Mouse (Mus musculus): Measurements from ENCODE around the gene Tom1l1. TPM values are rescaled to one million over a fixed set of nuclear protein-coding genes. Genes with fewer than 3 reads are reported as not detected.

Gene Tom1l1
- polyA plus RNA-seq, 1 experiment from 2014 or later, result 37.4 TPM

GRCm38 (mm10) chr11:90690361-90690760 lies 2.2 kb upstream of the Tom1l1 start:
- Histone ChIP-seq H3K9ac (no peak overlapping the region), H3K4me2 (replicated peaks) (no peak overlapping the region), H3K36me3 (no peaks in the 10 kb centered on the region), H3K27me3 (no peaks in the 10 kb centered on the region), H3K4me1 (peaks cover 18% of the 10 kb centered on the region), H3K4me3 (replicated peaks) (no peak overlapping the region), H3K9me3 (replicated peaks) (no peaks in the 10 kb centered on the region), H3K27ac (replicated peaks) (no peak overlapping the region)
- ATAC-seq (ENCODE audit: insufficient number of reproducible peaks, low FRiP score, low TSS enrichment, low read depth), result no peak
- WGBS, result 47% methylated on average over 6 of the region's 6 CpGs

GRCm38 (mm10) chr11:90687040-90687439 lies 1.1 kb downstream of the Tom1l1 start:
- peak overlapping the region; percentile 71 for H3K4me3 ChIP-seq (replicated peaks)
- 1% methylated on average over 17 of the region's 17 CpGs for WGBS
- H3K4me2 ChIP-seq (replicated peaks), result peak overlapping the region; percentile 91
- peak overlapping the region; percentile 39 for H3K9ac ChIP-seq
- ATAC-seq (ENCODE audit: insufficient number of reproducible peaks, low FRiP score, low TSS enrichment, low read depth), result peak; percentile 23; the same call in 1 of the 2 replicates
- H3K4me1 ChIP-seq, result peaks cover 18% of the 10 kb centered on the region
- H3K27me3 ChIP-seq, result no peaks in the 10 kb centered on the region
- peaks cover 9% of the 10 kb centered on the region; the same call in 1 of the 2 replicates for H3K36me3 ChIP-seq
- no peaks in the 10 kb centered on the region for H3K9me3 ChIP-seq (replicated peaks)
- H3K27ac ChIP-seq (replicated peaks), result peak overlapping the region; percentile 76

- no peaks in the 10 kb centered on the region for H3K9me3 ChIP-seq (replicated peaks)
- H3K36me3 ChIP-seq, result peaks cover 9% of the 10 kb centered on the region; the same call in 1 of the 2 replicates
- H3K4me3 ChIP-seq (replicated peaks), result peak overlapping the region; percentile 71
- H3K4me2 ChIP-seq (replicated peaks), result peak overlapping the region; percentile 91
- peak overlapping the region; percentile 76; the same call in 1 of the 2 replicates for H3K27ac ChIP-seq (replicated peaks)
- WGBS, result 62% methylated on average over 13 of the region's 13 CpGs
- no peak overlapping the region for H3K9ac ChIP-seq
- ATAC-seq (ENCODE audit: insufficient number of reproducible peaks, low FRiP score, low TSS enrichment, low read depth), result no peak
- H3K27me3 ChIP-seq, result no peaks in the 10 kb centered on the region
- H3K4me1 ChIP-seq, result peaks cover 18% of the 10 kb centered on the region
Measured at GRCm38 (mm10) chr11:90686287-90687025, 1.7 kb downstream of the Tom1l1 start.

GRCm38 (mm10) chr11:90685196-90685595 lies 3.0 kb downstream of the Tom1l1 start:
- H3K9ac ChIP-seq, result no peak overlapping the region
- 66% methylated on average over 6 of the region's 6 CpGs for WGBS

GRCm38 (mm10) chr11:90684765-90685164 lies 3.4 kb downstream of the Tom1l1 start:
- Histone ChIP-seq H3K9ac (no peak overlapping the region), H3K27me3 (no peaks in the 10 kb centered on the region), H3K9me3 (replicated peaks) (no peaks in the 10 kb centered on the region), H3K27ac (replicated peaks) (no peak overlapping the region), H3K36me3 (peaks cover 18% of the 10 kb centered on the region), H3K4me2 (replicated peaks) (no peak overlapping the region), H3K4me3 (replicated peaks) (no peak overlapping the region), H3K4me1 (peaks cover 18% of the 10 kb centered on the region)
- 40% methylated on average over 6 of the region's 6 CpGs for WGBS
- no peak for ATAC-seq (ENCODE audit: insufficient number of reproducible peaks, low FRiP score, low TSS enrichment, low read depth)

More at GRCm38 (mm10) chr11:90685196-90685595, 3.0 kb downstream of the Tom1l1 start:
- no peak overlapping the region for H3K4me2 ChIP-seq (replicated peaks)
- peaks cover 18% of the 10 kb centered on the region for H3K36me3 ChIP-seq
- no peak overlapping the region for H3K27ac ChIP-seq (replicated peaks)
- no peaks in the 10 kb centered on the region for H3K27me3 ChIP-seq
- H3K4me1 ChIP-seq, result peaks cover 18% of the 10 kb centered on the region
- ATAC-seq (ENCODE audit: insufficient number of reproducible peaks, low FRiP score, low TSS enrichment, low read depth), result no peak
- H3K9me3 ChIP-seq (replicated peaks), result no peaks in the 10 kb centered on the region
- H3K4me3 ChIP-seq (replicated peaks), result no peak overlapping the region

- Histone ChIP-seq H3K27ac (replicated peaks) (no peak overlapping the region), H3K9ac (no peak overlapping the region)
Measured at GRCm38 (mm10) chr11:90681171-90681570, 7.0 kb downstream of the Tom1l1 start.

GRCm38 (mm10) chr11:90678582-90678981 lies 9.6 kb downstream of the Tom1l1 start:
- ATAC-seq (ENCODE audit: insufficient number of reproducible peaks, low FRiP score, low TSS enrichment, low read depth), result no peak

More at GRCm38 (mm10) chr11:90681171-90681570, 7.0 kb downstream of the Tom1l1 start:
- no peaks in the 10 kb centered on the region for H3K27me3 ChIP-seq
- peaks cover 2% of the 10 kb centered on the region; the same call in 1 of the 2 replicates for H3K4me1 ChIP-seq
- ATAC-seq (ENCODE audit: insufficient number of reproducible peaks, low FRiP score, low TSS enrichment, low read depth), result no peak
- peaks cover 18% of the 10 kb centered on the region for H3K36me3 ChIP-seq
- H3K4me3 ChIP-seq (replicated peaks), result no peak overlapping the region
- no peak overlapping the region for H3K4me2 ChIP-seq (replicated peaks)
- no peaks in the 10 kb centered on the region for H3K9me3 ChIP-seq (replicated peaks)

GRCm38 (mm10) chr11:90677771-90678288 lies 10.3 kb downstream of the Tom1l1 start:
- Histone ChIP-seq H3K9ac (no peak overlapping the region), H3K36me3 (peaks cover 18% of the 10 kb centered on the region), H3K4me3 (replicated peaks) (no peak overlapping the region), H3K4me2 (replicated peaks) (no peak overlapping the region), H3K27me3 (no peaks in the 10 kb centered on the region), H3K9me3 (replicated peaks) (no peaks in the 10 kb centered on the region), H3K27ac (replicated peaks) (no peak overlapping the region), H3K4me1 (no peaks in the 10 kb centered on the region)
- ATAC-seq (ENCODE audit: insufficient number of reproducible peaks, low FRiP score, low TSS enrichment, low read depth), result no peak
- WGBS, result 86% methylated on average over 8 of the region's 8 CpGs

More at GRCm38 (mm10) chr11:90678582-90678981, 9.6 kb downstream of the Tom1l1 start:
- Histone ChIP-seq H3K9me3 (replicated peaks) (no peaks in the 10 kb centered on the region), H3K9ac (no peak overlapping the region), H3K4me2 (replicated peaks) (no peak overlapping the region), H3K4me1 (no peaks in the 10 kb centered on the region), H3K27ac (replicated peaks) (no peak overlapping the region), H3K36me3 (peaks cover 18% of the 10 kb centered on the region), H3K4me3 (replicated peaks) (no peak overlapping the region), H3K27me3 (no peaks in the 10 kb centered on the region)
- WGBS, result 73% methylated on average over 5 of the region's 5 CpGs

GRCm38 (mm10) chr11:90677027-90677426 lies 11.1 kb downstream of the Tom1l1 start:
- Histone ChIP-seq H3K27ac (replicated peaks) (no peak overlapping the region), H3K36me3 (peaks cover 16% of the 10 kb centered on the region), H3K27me3 (no peaks in the 10 kb centered on the region), H3K4me2 (replicated peaks) (no peak overlapping the region), H3K9me3 (replicated peaks) (no peaks in the 10 kb centered on the region), H3K9ac (no peak overlapping the region), H3K4me3 (replicated peaks) (no peak overlapping the region), H3K4me1 (no peaks in the 10 kb centered on the region)
- no peak for ATAC-seq (ENCODE audit: insufficient number of reproducible peaks, low FRiP score, low TSS enrichment, low read depth)
- WGBS, result 88% methylated on average over 7 of the region's 7 CpGs

- ATAC-seq (ENCODE audit: insufficient number of reproducible peaks, low FRiP score, low TSS enrichment, low read depth), result no peak
Measured at GRCm38 (mm10) chr11:90675479-90676110, 12.6 kb downstream of the Tom1l1 start.

GRCm38 (mm10) chr11:90667325-90667724 lies 20.8 kb downstream of the Tom1l1 start:
- no peaks in the 10 kb centered on the region for H3K9me3 ChIP-seq (replicated peaks)
- no peak overlapping the region for H3K4me2 ChIP-seq (replicated peaks)
- peaks cover 37% of the 10 kb centered on the region for H3K4me1 ChIP-seq
- H3K4me3 ChIP-seq (replicated peaks), result no peak overlapping the region
- no peaks in the 10 kb centered on the region for H3K27me3 ChIP-seq
- ATAC-seq (ENCODE audit: insufficient number of reproducible peaks, low FRiP score, low TSS enrichment, low read depth), result no peak
- WGBS, result 94% methylated on average over 6 of the region's 6 CpGs
- no peak overlapping the region for H3K27ac ChIP-seq (replicated peaks)
- H3K36me3 ChIP-seq, result peaks cover 15% of the 10 kb centered on the region; the same call in 1 of the 2 replicates
- H3K9ac ChIP-seq, result no peak overlapping the region

More at GRCm38 (mm10) chr11:90675479-90676110, 12.6 kb downstream of the Tom1l1 start:
- Histone ChIP-seq H3K27me3 (no peaks in the 10 kb centered on the region), H3K4me3 (replicated peaks) (no peak overlapping the region), H3K4me1 (no peaks in the 10 kb centered on the region), H3K27ac (replicated peaks) (no peak overlapping the region), H3K4me2 (replicated peaks) (no peak overlapping the region), H3K36me3 (peaks cover 11% of the 10 kb centered on the region; the same call in 1 of the 2 replicates), H3K9ac (no peak overlapping the region), H3K9me3 (replicated peaks) (no peaks in the 10 kb centered on the region)
- 53% methylated on average over 5 of the region's 5 CpGs for WGBS

All from embryonic facial prominence, embryonic 15.5 days (tissue).